Mouse (Mus musculus) E14TG2a.4 (cell line): Measurements from ENCODE around the gene Cdh16.

ENCODE experiments used
- CTCF ChIP-seq: conservative IDR thresholded peaks from 2 replicates; pipeline ENCODE4 v1.5.1; 2014; ENCODE audit warnings: low read length
- NANOG ChIP-seq: IDR thresholded peaks from 2 replicates; pipeline ENCODE4 v1.6.1; 2014; ENCODE audit warnings: borderline replicate concordance, low read length, mixed read lengths

GRCm38 (mm10) chr8:104598496-104598895 lies 25.7 kb downstream of the Cdh16 start:
- TF ChIP-seq CTCF, result no peak
- no peak for TF ChIP-seq NANOG
